In genomic region chr11:96616792-96617191, GRCm38 (mm10) we compare ENCODE assay signal across 19 mouse cellular contexts.
DNase-seq lines count a peak whose midpoint lies in the region; ATAC-seq and TF ChIP-seq lines count a peak whose summit lies in the region.
"Had no signal": no experiment of that assay in that cellular context is flagged by ENCODE, and none has a peak within 500 bp of the region (broad histone marks: within the 10 kb centered on the region; RNA-seq: fewer than 3 reads in every experiment).

No protein-coding gene starts in this region.

- no peak for DNase-seq in gastrocnemius, adult 2 months
- no peak for DNase-seq in gastrocnemius, postnatal 25 days
- DNase-seq in kidney, adult 2 months = peak; percentile 64
- no peak for DNase-seq in kidney, postnatal 25 days
- peak; percentile 73 for DNase-seq in lung, embryonic 14.5 days
- DNase-seq in lung, postnatal 4 days = no peak
- no peak for DNase-seq in hindbrain, postnatal 0 days (ENCODE audit: low spot score)
- DNase-seq: cerebellum, adult 9-10 months; gastrocnemius, postnatal 10 days; layer of hippocampus, adult 9-11 months; left cerebral cortex, postnatal 4 days; liver; thymus, postnatal 14 days had no signal

- no peak for ATAC-seq in lung, embryonic 14.5 days (ENCODE audit: insufficient read depth)
- no peak for ATAC-seq in hindbrain, postnatal 0 days
- ATAC-seq: forebrain, embryonic 13.5 days; midbrain, embryonic 16.5 days had no signal

- no peak for TF ChIP-seq CTCF in gastrocnemius, adult 2 months (IDR thresholded peaks at IDR 0.05)
- TF ChIP-seq CTCF in kidney, adult 2 months (conservative IDR thresholded peaks at IDR 0.05; ENCODE audit: insufficient read depth, insufficient read length, low read depth, low read length) = no peak
- TF ChIP-seq CTCF in lung, embryonic 14.5 days (IDR thresholded peaks at IDR 0.05; ENCODE audit: low read depth) = no peak
- no peak for TF ChIP-seq CTCF in hindbrain, postnatal 0 days (IDR thresholded peaks at IDR 0.05; ENCODE audit: low read depth)

- H3K36me3 ChIP-seq in kidney, adult 2 months (ENCODE audit: control insufficient read depth, insufficient read depth, low read length) = no peaks in the 10 kb centered on the region
- no peaks in the 10 kb centered on the region for H3K36me3 ChIP-seq in lung, embryonic 14.5 days (ENCODE audit: insufficient read depth)
- H3K36me3 ChIP-seq in hindbrain, postnatal 0 days (ENCODE audit: insufficient read depth, low read length) = no peaks in the 10 kb centered on the region
- H3K36me3 ChIP-seq: heart, embryonic 13.5 days; neural tube, embryonic 15.5 days had no signal

- H3K4me3 ChIP-seq in gastrocnemius, adult 2 months = no peak overlapping the region
- H3K4me3 ChIP-seq in kidney, adult 2 months (ENCODE audit: insufficient read depth, low read depth, low read length) = no peak overlapping the region
- no peak overlapping the region for H3K4me3 ChIP-seq in lung, embryonic 14.5 days (ENCODE audit: low read depth, low read length)
- no peak overlapping the region for H3K4me3 ChIP-seq in hindbrain, postnatal 0 days (ENCODE audit: low read length)
- H3K4me3 ChIP-seq: erythroblast, embryonic 14.5 days; forebrain, embryonic 13.5 days; heart, embryonic 13.5 days; left cerebral cortex, adult 2 months; neural tube, embryonic 15.5 days had no signal

- H3K9me3 ChIP-seq in lung, embryonic 14.5 days (ENCODE audit: low read depth, low read length) = no peaks in the 10 kb centered on the region
- no peaks in the 10 kb centered on the region for H3K9me3 ChIP-seq in hindbrain, postnatal 0 days (ENCODE audit: low read length)
- H3K9me3 ChIP-seq: forebrain, embryonic 13.5 days; heart, embryonic 13.5 days; neural tube, embryonic 15.5 days had no signal

- no peaks in the 10 kb centered on the region for H3K27me3 ChIP-seq in kidney, adult 2 months (replicated peaks; ENCODE audit: control insufficient read depth, insufficient read depth, low read length)
- H3K27me3 ChIP-seq in lung, embryonic 14.5 days (ENCODE audit: insufficient read depth, low read length) = no peaks in the 10 kb centered on the region
- peaks cover 3% of the 10 kb centered on the region; the same call in 1 of the 2 replicates for H3K27me3 ChIP-seq in hindbrain, postnatal 0 days (ENCODE audit: insufficient read depth, low read length)
- H3K27me3 ChIP-seq: neural tube, embryonic 15.5 days had no signal

- H3K4me1 ChIP-seq in kidney, adult 2 months (ENCODE audit: control insufficient read depth, insufficient read depth, low read length) = no peaks in the 10 kb centered on the region
- no peaks in the 10 kb centered on the region for H3K4me1 ChIP-seq in lung, embryonic 14.5 days (ENCODE audit: insufficient read depth)
- H3K4me1 ChIP-seq in hindbrain, postnatal 0 days (ENCODE audit: insufficient read depth, low read length) = no peaks in the 10 kb centered on the region; the same call in 1 of the 2 replicates

- no peak overlapping the region for H3K9ac ChIP-seq in lung, embryonic 14.5 days
- no peak overlapping the region for H3K9ac ChIP-seq in hindbrain, postnatal 0 days (replicated peaks; ENCODE audit: low read length)
- H3K9ac ChIP-seq: forebrain, embryonic 13.5 days; heart, embryonic 13.5 days; neural tube, embryonic 15.5 days had no signal

- 43% methylated on average over 5 of the region's 5 CpGs for WGBS in kidney, adult 2 months
- 24% methylated on average over 5 of the region's 5 CpGs for WGBS in lung, embryonic 14.5 days
- 59% methylated on average over 5 of the region's 5 CpGs for WGBS in hindbrain, postnatal 0 days

- H3K4me2 ChIP-seq in lung, embryonic 14.5 days = 0 out of 2 replicates have a peak overlapping the region, but pooled peaks have one; percentile 23
- no peak overlapping the region for H3K4me2 ChIP-seq in hindbrain, postnatal 0 days (ENCODE audit: low read depth, low read length)
- H3K4me2 ChIP-seq: forebrain, embryonic 13.5 days; heart, embryonic 13.5 days; neural tube, embryonic 15.5 days had no signal

- intact Hi-C loops in gastrocnemius, adult 2 months (cut with DNase I) = no loop called here

- peak overlapping the region; percentile 50 for H3K27ac ChIP-seq in gastrocnemius, adult 2 months
- peak overlapping the region; percentile 31; the same call in 1 of the 2 replicates for H3K27ac ChIP-seq in kidney, adult 2 months (ENCODE audit: insufficient read depth, low read depth, low read length)
- no peak overlapping the region for H3K27ac ChIP-seq in lung, embryonic 14.5 days (ENCODE audit: low read depth)
- H3K27ac ChIP-seq in hindbrain, postnatal 0 days = no peak overlapping the region
- H3K27ac ChIP-seq: forebrain, embryonic 13.5 days; heart, embryonic 13.5 days; left cerebral cortex, adult 2 months; neural tube, embryonic 15.5 days had no signal

- TF ChIP-seq POLR2A in kidney, adult 2 months (IDR thresholded peaks at IDR 0.05; ENCODE audit: low read depth, low read length) = no peak

Comparison
In these comparisons a context has a peak if more than half of its experiments do, and no peak if none do; other contexts are left out.
1. DNase-seq: peak in kidney, adult 2 months (single experiment) and lung, embryonic 14.5 days (single experiment); none in gastrocnemius, adult 2 months (single experiment), gastrocnemius, postnatal 25 days (single experiment), kidney, postnatal 25 days (0 of 2), lung, postnatal 4 days (0 of 2) and hindbrain, postnatal 0 days (single experiment).
2. H3K27ac ChIP-seq: peak in gastrocnemius, adult 2 months (single experiment) and kidney, adult 2 months (single experiment); none in lung, embryonic 14.5 days (single experiment) and hindbrain, postnatal 0 days (single experiment).